Mouse (Mus musculus) MEL (cell line): ENCODE data around the gene Rhot2. TPM values are rescaled to one million over a fixed set of nuclear protein-coding genes. Genes with fewer than 3 reads are reported as not detected.

Source experiments
- DNase-seq: peaks from one replicate; pipeline ENCODE4 v3.0.0; 2011; ENCODE audit warnings: low read depth, low spot score
- H3K27ac ChIP-seq: 2 replicates; pipeline ENCODE4 v1.5.1; 2012; ENCODE audit warnings: low read depth, mild to moderate bottlenecking, control low read depth, low read length, moderate library complexity; ENCODE audit not compliant: control insufficient read depth
- H3K27me3 ChIP-seq, 2 experiments: fragments of 150-350 bp in 1 of 2; sonication (generic) in 1 of 2; 2 replicates each; pipeline ENCODE4 v1.6.1; 2012; ENCODE audit warnings: low read length in 2 of 2, mild to moderate bottlenecking in 2 of 2, improper control_type of control experiment in 1 of 2, moderate library complexity in 1 of 2; ENCODE audit not compliant: insufficient read depth in 2 of 2, control insufficient read depth in 1 of 2
- H3K36me3 ChIP-seq, 2 experiments: 2 replicates each; pipeline ENCODE4 v1.6.1; 2012 to 2014; ENCODE audit warnings: low read length in 2 of 2, improper control_type of control experiment in 1 of 2, inconsistent platforms in 1 of 2, mild to moderate bottlenecking in 1 of 2; ENCODE audit not compliant: insufficient read depth in 2 of 2, control insufficient read depth in 1 of 2
- H3K4me1 ChIP-seq, 2 experiments: fragments of 150-350 bp in 1 of 2; sonication (generic) in 1 of 2; 2 replicates each; pipeline ENCODE4 v1.6.1; 2012; ENCODE audit warnings: low read length in 2 of 2, improper control_type of control experiment in 1 of 2, mild to moderate bottlenecking in 1 of 2; ENCODE audit not compliant: insufficient read depth in 2 of 2, control insufficient read depth in 1 of 2
- H3K4me3 ChIP-seq, 2 experiments: fragments of 150-350 bp in 1 of 2; sonication (generic) in 1 of 2; 2 replicates each; pipeline ENCODE4 v1.5.1; 2012; ENCODE audit warnings: low read depth in 2 of 2, low read length in 2 of 2, mild to moderate bottlenecking in 2 of 2, moderate library complexity in 2 of 2, control low read depth in 1 of 2, improper control_type of control experiment in 1 of 2; ENCODE audit not compliant: control insufficient read depth in 1 of 2, insufficient read depth in 1 of 2
- H3K79me2 ChIP-seq: 2 replicates; pipeline ENCODE4 v1.6.1; 2012; ENCODE audit warnings: mild to moderate bottlenecking, low read length, moderate library complexity; ENCODE audit not compliant: control insufficient read depth, poor library complexity, insufficient read depth
- H3K9ac ChIP-seq: 2 replicates; pipeline ENCODE4 v1.6.1; 2012; ENCODE audit warnings: low read depth, mild to moderate bottlenecking, control low read depth, low read length, moderate library complexity; ENCODE audit not compliant: control insufficient read depth, poor library complexity, severe bottlenecking
- H3K9me3 ChIP-seq: fragments of 150-350 bp; sonication (generic); replicated peaks from 2 replicates; pipeline ENCODE4 v1.6.1; 2012; ENCODE audit warnings: mild to moderate bottlenecking, low read length, improper control_type of control experiment, moderate library complexity; ENCODE audit not compliant: insufficient read depth
- CTCF ChIP-seq, 3 experiments: IDR thresholded peaks in 2 of 3; conservative IDR thresholded peaks in 1 of 3; 2 replicates each; pipeline ENCODE4 v1.5.1; 2011 to 2012; ENCODE audit warnings: low read length in 3 of 3, low read depth in 2 of 3, mild to moderate bottlenecking in 2 of 3, improper control_type of control experiment in 1 of 3, inconsistent platforms in 1 of 3, mixed read lengths in 1 of 3, moderate library complexity in 1 of 3; ENCODE audit not compliant: control insufficient read depth in 1 of 3, insufficient read depth in 1 of 3, poor library complexity in 1 of 3, severe bottlenecking in 1 of 3
- E2F4 ChIP-seq: IDR thresholded peaks from 2 replicates; pipeline ENCODE4 v1.6.1; 2011; ENCODE audit warnings: low read depth, low read length, improper control_type of control experiment, borderline replicate concordance
- ELF1 ChIP-seq: IDR thresholded peaks from 2 replicates; pipeline ENCODE4 v1.6.1; 2014; ENCODE audit warnings: low read depth, mild to moderate bottlenecking, inconsistent platforms, low read length, improper control_type of control experiment, moderate library complexity
- EP300 ChIP-seq, 2 experiments: IDR thresholded peaks; 2 replicates each; pipeline ENCODE4 v1.6.1; 2011; ENCODE audit warnings: improper control_type of control experiment in 2 of 2, low read length in 2 of 2, low read depth in 1 of 2, mild to moderate bottlenecking in 1 of 2
- GATA1 ChIP-seq: IDR thresholded peaks from 2 replicates; pipeline ENCODE4 v1.6.1; 2011; ENCODE audit warnings: low read depth, low read length, improper control_type of control experiment
- MAX ChIP-seq: IDR thresholded peaks from 2 replicates; pipeline ENCODE4 v1.6.1; 2011; ENCODE audit warnings: low read length, improper control_type of control experiment
- MAZ ChIP-seq: IDR thresholded peaks from 2 replicates; pipeline ENCODE4 v1.6.1; 2012; ENCODE audit warnings: low read depth, mild to moderate bottlenecking, inconsistent platforms, low read length, improper control_type of control experiment
- MEF2A ChIP-seq: IDR thresholded peaks from 2 replicates; pipeline ENCODE4 v1.6.1; 2014; ENCODE audit warnings: low read depth, mild to moderate bottlenecking, inconsistent platforms, low read length, improper control_type of control experiment; ENCODE audit not compliant: poor library complexity, insufficient replicate concordance, severe bottlenecking; ENCODE audit errors: extremely low read depth
- MYB ChIP-seq: IDR thresholded peaks from 2 replicates; pipeline ENCODE4 v1.6.1; 2011; ENCODE audit warnings: mild to moderate bottlenecking, low read depth, low read length, improper control_type of control experiment
- MYC ChIP-seq: IDR thresholded peaks from 2 replicates; pipeline ENCODE4 v1.6.1; 2011; ENCODE audit warnings: low read depth, mild to moderate bottlenecking, low read length, improper control_type of control experiment, moderate library complexity
- RAD21 ChIP-seq: IDR thresholded peaks from 2 replicates; pipeline ENCODE4 v1.6.1; 2011; ENCODE audit warnings: mild to moderate bottlenecking, low read depth, low read length, improper control_type of control experiment
- SIN3A ChIP-seq: IDR thresholded peaks from 2 replicates; pipeline ENCODE4 v1.6.1; 2012; ENCODE audit warnings: low read length, improper control_type of control experiment, inconsistent platforms
- SMC3 ChIP-seq: IDR thresholded peaks from 2 replicates; pipeline ENCODE4 v1.6.1; 2011; ENCODE audit warnings: low read depth, low read length, improper control_type of control experiment
- USF2 ChIP-seq, 2 experiments: IDR thresholded peaks; 2 replicates each; pipeline ENCODE4 v1.6.1; 2011 to 2012; ENCODE audit warnings: improper control_type of control experiment in 2 of 2, low read length in 2 of 2, borderline replicate concordance in 1 of 2, inconsistent platforms in 1 of 2, low read depth in 1 of 2, mild to moderate bottlenecking in 1 of 2; ENCODE audit not compliant: insufficient read depth in 1 of 2
- ZC3H11A ChIP-seq: IDR thresholded peaks from 2 replicates; pipeline ENCODE4 v1.6.1; 2012; ENCODE audit warnings: low read depth, mild to moderate bottlenecking, inconsistent platforms, low read length, improper control_type of control experiment
- ZKSCAN1 ChIP-seq: IDR thresholded peaks from 2 replicates; pipeline ENCODE4 v1.6.1; 2012; ENCODE audit warnings: low read depth, mild to moderate bottlenecking, inconsistent platforms, low read length, improper control_type of control experiment, moderate library complexity
- ZMIZ1 ChIP-seq: IDR thresholded peaks from 2 replicates; pipeline ENCODE4 v1.6.1; 2012; ENCODE audit warnings: low read depth, mild to moderate bottlenecking, inconsistent platforms, low read length, improper control_type of control experiment, moderate library complexity
- polyA plus RNA-seq, 2 experiments: library from polyadenylated mRNA; stranded (reverse) in 1 of 2; unstranded in 1 of 2; fragments of >175 nt in 1 of 2; fragments of >200 nt in 1 of 2; gene quantifications; 2 replicates each; pipeline versions ENCODE4 v1.2.1 to v1.2.4; 2012; ENCODE audit warnings: low replicate concordance in 2 of 2, low read depth in 1 of 2; ENCODE audit not compliant: insufficient read length in 2 of 2, insufficient read depth in 1 of 2, missing spikeins in 1 of 2
- total RNA-seq: library from RNA; depleted of rRNA; stranded (reverse); fragments of 300-350 nt; gene quantifications from 2 replicates; pipeline ENCODE4 v1.2.3, GENCODE M21; 2012

Rhot2 gene
- total and polyA plus RNA-seq, 3 experiments, result 29.1 to 54.5 TPM; not detected in 1

GRCm38 (mm10) chr17:25844396-25844901 is at the start of gene Rhot2 (continued):
- TF ChIP-seq ZKSCAN1 (no peak), MYB (no peak), EP300 (IDR thresholded peaks at IDR 0.05; ENCODE audit: low read depth in 1 of 2, low read length in 2 of 2) (0 out of 4 replicates have a peak, but pooled peaks of 1 of the 2 experiments have one; percentile 20)

- peak; percentile 79 for DNase-seq
Observed at GRCm38 (mm10) chr17:25893975-25894617, 49.4 kb upstream of the Rhot2 start.

GRCm38 (mm10) chr17:25888837-25889236 is 44.2 kb upstream of the Rhot2 start:
- no peak overlapping the region for H3K27ac ChIP-seq
- no peak overlapping the region for H3K9ac ChIP-seq
- 0 out of 4 replicates have a peak, but pooled peaks cover 0 to 6% of the 10 kb centered on the region in 2 experiments for H3K4me1 ChIP-seq
- no peaks in the 10 kb centered on the region for H3K9me3 ChIP-seq
- H3K36me3 ChIP-seq, result peaks cover 0 to 4% of the 10 kb centered on the region in 2 experiments; a peak in 1 of 4 replicates
- H3K27me3 ChIP-seq, result no peaks in the 10 kb centered on the region
- TF ChIP-seq CTCF (IDR thresholded peaks at IDR 0.05 in 2 of 3, conservative IDR thresholded peaks at IDR 0.05 in 1 of 3; ENCODE audit: control insufficient read depth in 1 of 3, insufficient read depth in 1 of 3, low read depth in 2 of 3, low read length in 3 of 3, poor library complexity in 1 of 3, severe bottlenecking in 1 of 3) (no peak), ZC3H11A (no peak), MYB (no peak), EP300 (IDR thresholded peaks at IDR 0.05; ENCODE audit: low read depth in 1 of 2, low read length in 2 of 2) (no peak), ZMIZ1 (no peak)
- DNase-seq, result no peak
- H3K4me3 ChIP-seq, result no peak overlapping the region
- H3K79me2 ChIP-seq, result peaks cover 2% of the 10 kb centered on the region; the same call in 1 of the 2 replicates

More at GRCm38 (mm10) chr17:25893975-25894617, 49.4 kb upstream of the Rhot2 start:
- peaks cover 0 to 4% of the 10 kb centered on the region in 2 experiments; a peak in 1 of 4 replicates for H3K36me3 ChIP-seq
- H3K9ac ChIP-seq, result no peak overlapping the region
- no peak for TF ChIP-seq EP300 (IDR thresholded peaks at IDR 0.05; ENCODE audit: low read depth in 1 of 2, low read length in 2 of 2)
- TF ChIP-seq CTCF (IDR thresholded peaks at IDR 0.05 in 2 of 3, conservative IDR thresholded peaks at IDR 0.05 in 1 of 3; ENCODE audit: control insufficient read depth in 1 of 3, insufficient read depth in 1 of 3, low read depth in 2 of 3, low read length in 3 of 3, poor library complexity in 1 of 3, severe bottlenecking in 1 of 3), result peak; percentile 93 to 96 (median 94)
- TF ChIP-seq MAX, result no peak
- TF ChIP-seq USF2 (IDR thresholded peaks at IDR 0.05; ENCODE audit: borderline replicate concordance in 1 of 2, insufficient read depth in 1 of 2, low read depth in 1 of 2, low read length in 2 of 2), result no peak
- no peak for TF ChIP-seq ZKSCAN1
- TF ChIP-seq RAD21, result peak; percentile 94
- peak; percentile 85 for TF ChIP-seq SMC3
- TF ChIP-seq SIN3A, result 0 out of 2 replicates have a peak, but pooled peaks have one; percentile 42
- TF ChIP-seq ZC3H11A, result peak; percentile 72
- TF ChIP-seq GATA1, result no peak
- TF ChIP-seq ELF1, result no peak
- TF ChIP-seq MEF2A, result no peak
- TF ChIP-seq E2F4, result no peak
- no peak for TF ChIP-seq MYC
- no peak for TF ChIP-seq MAZ
- peaks cover 2% of the 10 kb centered on the region; the same call in 1 of the 2 replicates for H3K79me2 ChIP-seq
- H3K9me3 ChIP-seq, result no peaks in the 10 kb centered on the region
- H3K4me1 ChIP-seq, result 0 out of 4 replicates have a peak, but pooled peaks cover 0 to 6% of the 10 kb centered on the region in 2 experiments
- no peak overlapping the region for H3K4me3 ChIP-seq
- H3K27ac ChIP-seq, result no peak overlapping the region
- no peaks in the 10 kb centered on the region for H3K27me3 ChIP-seq
